Mouse (Mus musculus) heart, adult 8-10 months (tissue): ENCODE results near the gene Slc38a2. TPM values are rescaled to one million over a fixed set of nuclear protein-coding genes. Genes with fewer than 3 reads are reported as not detected.

Experiments used
- DNase-seq: peaks from one replicate; pipeline ENCODE4 v3.0.0; 2022; ENCODE audit warnings: low spot score
- total RNA-seq, 4 experiments: library from RNA; stranded (reverse); gene quantifications; 2 replicates each; pipeline ENCODE4 v1.2.4; 2022

Slc38a2 gene
- total RNA-seq, 4 experiments from 2014 or later: 90.5 to 215 (median 150) TPM

- no peak for DNase-seq
These were observed 2.8 kb downstream of the Slc38a2 start for GRCm38 (mm10) chr15:96696486-96697284.

- DNase-seq: no peak
These were observed 3.8 kb downstream of the Slc38a2 start for GRCm38 (mm10) chr15:96695455-96696421.

DNA sequence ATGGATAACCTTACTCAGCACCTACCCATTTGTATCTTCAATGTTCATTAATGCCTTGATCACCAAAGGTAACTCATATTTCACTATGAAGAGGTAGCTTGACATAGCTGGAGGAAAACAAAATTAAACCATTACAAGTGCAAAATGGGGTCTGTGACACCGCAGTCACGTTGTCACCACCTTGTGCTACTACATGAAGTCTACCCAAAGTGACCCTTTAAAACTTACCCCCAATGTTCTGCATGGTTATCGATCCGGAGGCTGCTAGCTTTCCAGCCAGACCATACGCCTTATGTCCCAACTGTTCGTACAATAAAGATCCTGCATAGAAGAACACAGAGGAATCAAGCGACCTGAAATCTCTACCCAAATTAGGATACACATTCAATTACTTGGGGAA is 4.5 kb downstream of the Slc38a2 start:
- DNase-seq: no peak

DNA sequence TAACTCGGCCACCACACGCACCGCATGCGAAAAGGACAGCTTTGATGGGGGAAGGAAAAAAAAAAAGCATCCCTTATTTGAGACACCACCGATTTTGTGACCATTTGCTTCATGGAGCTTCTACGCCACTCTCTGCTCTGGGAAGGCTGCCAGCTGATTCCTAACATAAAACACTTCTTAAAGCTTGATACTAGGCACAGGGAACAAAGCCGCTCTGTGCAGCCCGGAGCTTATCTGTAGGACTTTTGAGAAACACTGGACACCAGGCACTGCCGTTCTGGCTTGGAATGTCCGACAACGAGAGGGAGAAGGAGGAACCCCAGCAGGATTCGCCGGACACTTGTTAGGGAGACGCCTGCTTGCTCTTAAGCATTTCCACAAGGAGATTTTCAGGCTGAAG is 5.8 kb downstream of the Slc38a2 start:
- DNase-seq: no peak

DNA sequence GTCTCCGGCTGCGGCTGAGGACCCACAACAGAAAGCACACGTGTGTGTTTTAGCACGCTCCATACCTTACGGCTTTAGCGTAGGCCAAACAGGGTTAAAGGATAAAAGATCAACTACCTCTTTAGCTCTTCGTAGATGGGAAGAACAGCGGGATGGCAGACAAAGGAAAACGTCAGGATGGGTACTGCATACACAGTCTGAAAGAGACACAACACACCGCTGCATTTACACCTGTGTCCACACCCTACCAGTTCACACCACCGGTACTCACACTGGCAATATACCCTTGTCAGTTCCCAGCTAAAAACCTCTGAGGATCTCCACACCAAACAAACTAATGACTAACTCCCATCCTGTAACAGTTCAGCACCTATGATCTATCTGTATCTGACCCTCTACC is 7.1 kb downstream of the Slc38a2 start:
- no peak for DNase-seq

- DNase-seq: no peak
These were observed 8.1 kb downstream of the Slc38a2 start for GRCm38 (mm10) chr15:96691381-96691780.

GRCm38 (mm10) chr15:96690829-96691228 is 8.7 kb downstream of the Slc38a2 start:
- no peak for DNase-seq

DNA sequence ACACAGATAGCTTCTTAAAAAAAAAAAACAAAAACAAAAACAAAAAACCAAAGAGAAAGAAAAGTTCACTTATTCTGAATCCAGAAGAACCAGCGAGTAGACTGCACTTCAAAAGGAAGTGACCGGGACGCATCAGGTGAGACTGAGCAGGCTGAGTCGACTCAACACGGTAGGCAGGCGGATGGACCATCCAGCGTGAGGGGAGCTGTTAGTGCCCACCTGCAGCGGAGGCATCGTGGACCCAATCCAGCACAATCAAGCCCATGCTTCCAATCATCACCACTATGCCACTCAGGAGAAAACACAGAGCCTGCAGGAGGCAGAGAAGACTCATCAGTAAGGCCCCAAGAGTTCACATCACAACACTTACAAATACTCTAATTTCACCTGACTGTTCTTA is 9.6 kb downstream of the Slc38a2 start:
- no peak for DNase-seq

- no peak for DNase-seq
These were observed 10.7 kb downstream of the Slc38a2 start for GRCm38 (mm10) chr15:96688784-96689318.

- DNase-seq: no peak
These were observed 11.5 kb downstream of the Slc38a2 start for GRCm38 (mm10) chr15:96688036-96688435.

GRCm38 (mm10) chr15:96687366-96687765 is 12.2 kb downstream of the Slc38a2 start:
- DNase-seq: no peak

GRCm38 (mm10) chr15:96686201-96687159 is 13.1 kb downstream of the Slc38a2 start:
- no peak for DNase-seq

DNA sequence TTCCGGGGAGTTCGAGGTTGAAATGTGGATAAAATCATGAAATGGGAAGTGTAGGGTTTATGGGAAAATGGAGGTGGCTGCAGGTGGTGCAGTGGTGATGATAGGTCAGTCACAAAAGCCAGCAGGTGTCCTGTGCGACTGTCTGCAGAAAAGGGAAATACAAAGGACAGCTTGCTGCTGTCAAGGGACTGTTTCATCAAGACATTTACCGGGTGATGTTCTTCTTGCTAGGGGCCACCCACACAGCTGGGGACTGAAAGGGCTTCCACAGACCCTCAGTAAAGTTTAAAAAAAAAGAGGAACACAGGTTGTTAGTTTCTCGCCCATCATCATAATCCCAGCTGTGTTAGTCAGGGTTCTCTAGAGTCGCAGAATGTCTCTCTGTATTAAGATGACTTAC is 14.3 kb downstream of the Slc38a2 start:
- DNase-seq: no peak

DNA sequence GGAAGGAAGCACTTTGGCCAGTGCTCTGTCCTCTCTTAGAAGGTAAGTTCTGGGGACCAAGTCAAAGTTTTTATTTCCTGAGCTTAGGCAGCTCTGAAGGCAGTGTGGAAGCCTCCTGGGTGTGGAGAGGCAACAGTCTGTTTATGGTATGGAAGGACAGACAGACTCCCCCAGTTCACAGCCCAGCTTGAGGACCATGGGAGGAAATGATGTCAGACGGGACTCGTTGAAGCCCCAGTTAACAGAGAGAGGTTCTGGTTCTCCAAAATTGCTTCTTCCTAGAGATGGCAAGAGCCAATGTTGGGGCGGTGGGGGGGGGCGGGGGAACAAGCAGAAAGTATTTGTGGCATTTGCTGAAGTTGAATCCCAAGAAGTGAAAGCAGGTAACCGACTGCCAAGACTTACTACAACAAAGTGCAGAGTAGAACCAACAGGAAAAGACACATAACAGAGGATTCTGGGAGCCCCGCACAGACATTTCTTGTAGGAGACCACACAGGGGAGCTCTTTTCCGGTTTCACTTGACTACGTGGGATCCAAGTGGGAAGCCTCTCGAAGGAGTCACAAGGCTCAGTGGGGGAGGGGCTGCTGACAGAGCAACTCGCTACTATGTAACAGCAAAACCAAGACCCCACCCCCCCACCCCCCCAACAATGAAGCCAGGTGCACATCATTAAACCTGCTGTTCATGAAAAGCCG is 15.2 kb downstream of the Slc38a2 start:
- DNase-seq: no peak

DNA sequence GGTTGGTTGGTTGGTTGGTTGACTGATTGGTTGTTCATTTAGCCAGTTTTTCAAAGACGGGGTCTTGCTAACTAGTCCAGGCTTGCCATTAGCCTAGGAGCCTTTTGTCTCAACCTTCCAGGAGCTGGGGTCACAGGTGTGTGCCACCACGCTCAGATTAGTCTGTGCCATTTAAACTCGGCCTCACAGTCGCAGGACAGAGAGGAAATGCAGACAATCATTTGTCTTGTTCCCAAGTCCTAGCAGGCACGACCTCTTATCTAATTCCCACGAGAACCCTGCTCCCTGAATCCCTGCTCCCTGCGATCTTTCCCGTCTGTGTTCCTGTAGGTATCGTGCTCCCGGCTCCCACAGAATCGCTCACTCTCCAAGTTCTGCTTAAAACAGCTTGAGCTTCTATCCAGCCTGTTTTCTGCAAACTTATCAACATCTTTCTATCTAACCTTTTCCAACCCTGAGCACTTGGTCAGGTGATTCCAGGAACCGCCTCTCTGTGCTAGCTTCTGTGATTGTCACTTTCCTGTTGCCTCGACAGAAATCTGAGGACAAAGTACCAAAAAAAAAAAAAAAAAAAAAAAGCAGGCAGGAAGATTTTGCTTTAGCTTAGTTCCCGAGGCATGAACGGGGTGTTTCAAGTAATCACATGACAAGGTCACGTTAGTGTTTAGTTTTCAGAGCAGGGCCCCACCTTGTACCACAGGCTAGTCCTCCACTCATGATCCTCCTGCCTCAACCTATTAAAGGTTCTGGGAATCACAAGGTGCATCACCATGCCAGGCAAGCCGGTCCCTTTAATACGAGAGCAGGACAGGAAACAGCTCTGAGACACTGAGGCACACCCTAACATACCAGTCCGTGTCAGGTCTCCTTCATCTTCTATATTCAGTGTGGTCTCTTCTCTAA is 20.4 kb downstream of the Slc38a2 start:
- no peak for DNase-seq

DNA sequence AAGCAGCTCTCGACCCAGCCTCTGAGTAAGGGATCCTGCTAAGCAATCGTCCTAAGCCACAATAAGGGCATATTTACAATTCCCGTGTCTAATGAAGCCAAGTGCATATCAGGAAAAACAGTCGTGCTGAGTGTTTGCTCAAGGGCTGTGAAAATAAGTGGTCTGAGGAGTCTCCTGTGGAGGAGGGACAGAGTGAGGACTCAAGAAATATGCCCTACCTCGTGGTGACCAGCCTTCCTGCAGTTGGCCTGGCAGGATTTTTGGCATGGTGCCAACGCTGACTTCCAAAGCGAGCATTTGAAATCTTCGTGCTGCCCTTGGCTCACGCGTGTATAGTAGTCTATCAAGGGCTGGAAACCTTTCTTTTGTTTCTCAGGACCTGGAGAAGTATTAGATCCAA is 23.0 kb downstream of the Slc38a2 start:
- DNase-seq: no peak

GRCm38 (mm10) chr15:96675744-96676143 is 23.8 kb downstream of the Slc38a2 start:
- no peak for DNase-seq

DNA sequence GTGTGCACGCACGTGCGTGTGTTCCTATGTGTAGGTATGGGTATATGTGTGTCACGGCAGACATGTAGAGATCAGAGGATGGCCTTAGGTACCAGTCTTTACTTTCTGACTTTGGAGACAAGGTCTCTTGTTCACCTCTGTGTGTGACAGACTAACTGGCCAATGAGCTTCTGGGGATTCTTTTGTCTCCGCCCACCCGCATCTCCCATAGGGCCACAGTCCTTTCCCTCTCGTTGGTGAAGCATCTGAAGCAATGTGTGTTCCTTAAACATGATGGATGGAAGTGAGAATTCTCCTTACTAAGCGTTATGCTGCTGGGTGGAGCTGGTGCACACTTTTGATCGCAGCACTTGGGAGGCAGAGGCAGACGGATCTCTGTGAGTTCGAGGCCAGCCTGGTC is 24.5 kb downstream of the Slc38a2 start:
- no peak for DNase-seq

DNA sequence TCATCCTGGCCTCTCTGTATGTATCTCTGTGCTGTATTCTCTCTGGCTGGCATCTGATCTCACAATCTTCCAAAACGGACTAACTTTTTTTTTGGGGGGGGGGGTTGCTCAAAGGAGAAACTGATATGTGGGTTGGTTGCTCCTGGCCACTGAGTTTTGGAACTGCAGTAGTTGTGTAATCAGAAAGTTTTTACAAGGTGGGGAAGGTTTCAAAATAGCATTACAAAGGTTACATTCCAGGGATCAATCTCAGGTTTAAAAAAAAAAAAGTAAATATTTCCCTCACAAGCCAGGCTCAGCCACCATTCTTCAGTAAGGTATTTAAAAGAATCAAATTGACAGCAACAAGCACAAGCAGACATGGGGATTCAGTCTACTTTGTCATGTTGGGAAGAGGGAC is 25.4 kb downstream of the Slc38a2 start:
- DNase-seq: no peak

GRCm38 (mm10) chr15:96669721-96670120 is 29.8 kb downstream of the Slc38a2 start:
- DNase-seq: no peak
